Mouse (Mus musculus) small intestine, adult 2 months (tissue): Measurements from ENCODE around the gene Plekhn1.

Experiments used
- CTCF ChIP-seq: fragments of 200-500 bp; IDR thresholded peaks from 2 replicates; pipeline ENCODE4 v1.5.1; 2012; ENCODE audit warnings: low read depth, mild to moderate bottlenecking, control low read depth, inconsistent platforms, low read length, moderate library complexity, mixed read lengths; ENCODE audit not compliant: insufficient replicate concordance, insufficient read length; ENCODE audit errors: extremely low read depth
- POLR2A ChIP-seq: fragments of 200-500 bp; IDR thresholded peaks from 2 replicates; pipeline ENCODE4 v1.6.1; 2012; ENCODE audit warnings: low read depth, mild to moderate bottlenecking, control low read depth, inconsistent platforms, low read length, moderate library complexity

DNA sequence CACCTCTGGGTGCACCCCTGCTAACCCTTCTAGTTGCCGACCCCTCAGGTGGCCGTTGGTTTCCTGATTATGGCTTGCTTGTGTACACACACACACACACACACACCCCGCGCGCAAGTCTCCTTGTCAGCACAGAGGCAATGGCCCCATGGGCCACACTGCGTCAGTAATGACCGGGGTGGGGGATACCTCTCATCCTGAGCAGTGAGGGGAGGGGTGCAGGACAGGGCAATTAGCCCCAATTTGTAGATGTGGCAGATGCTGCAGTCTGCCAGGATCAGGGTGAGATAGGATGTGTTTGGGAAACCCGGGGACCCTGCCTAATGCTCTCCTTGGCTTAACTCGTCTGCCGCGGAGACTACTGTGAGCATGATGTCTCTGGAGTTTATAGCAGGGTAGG, 14.9 kb upstream of the Plekhn1 start:
- no peak for TF ChIP-seq CTCF
- TF ChIP-seq POLR2A: no peak
